ENCODE assay signal across 7 mouse cellular contexts in genomic region chr7:126396298-126397119, GRCm38 (mm10). TPM values are rescaled to one million over a fixed set of nuclear protein-coding genes. Genes with fewer than 3 reads are reported as not detected.
DNase-seq lines count a peak whose midpoint lies in the region; ATAC-seq and TF ChIP-seq lines count a peak whose summit lies in the region.

Nfatc2ip (minus strand) TSS chr7:126396737.

- intact Hi-C loops in left cerebral cortex, postnatal 4 days (cut with DNase I), result no loop called here

- WGBS in embryonic facial prominence, embryonic 10.5 days, result under 1% methylated on average over 59 of the region's 59 CpGs
- under 1% methylated on average over 59 of the region's 59 CpGs for WGBS in intestine, postnatal 0 days
- WGBS in midbrain, embryonic 12.5 days, result under 1% methylated on average over 59 of the region's 59 CpGs
- 1% methylated on average over 59 of the region's 59 CpGs for WGBS in small intestine, adult 2 months

- peak; percentile 82 for TF ChIP-seq POLR2A in small intestine, adult 2 months (IDR thresholded peaks at IDR 0.05; ENCODE audit: low read depth, low read length)

- peak; percentile 98 for ATAC-seq in intestine, postnatal 0 days
- ATAC-seq in midbrain, embryonic 12.5 days (ENCODE audit: low FRiP score, low read depth), result peak; percentile 100

- no peak for TF ChIP-seq CTCF in intestine, postnatal 0 days (IDR thresholded peaks at IDR 0.05; ENCODE audit: low read depth)
- TF ChIP-seq CTCF in small intestine, adult 2 months (IDR thresholded peaks at IDR 0.05; ENCODE audit: extremely low read depth, insufficient read length, insufficient replicate concordance, low read depth, low read length), result no peak

- peaks cover 13% of the 10 kb centered on the region for H3K36me3 ChIP-seq in embryonic facial prominence, embryonic 10.5 days (replicated peaks)
- peaks cover 4% of the 10 kb centered on the region; the same call in 1 of the 2 replicates for H3K36me3 ChIP-seq in intestine, postnatal 0 days (ENCODE audit: control insufficient read depth, insufficient read depth)
- peaks cover 8% of the 10 kb centered on the region; the same call in 1 of the 2 replicates for H3K36me3 ChIP-seq in midbrain, embryonic 12.5 days
- H3K36me3 ChIP-seq in small intestine, adult 2 months (ENCODE audit: control insufficient read depth, insufficient read depth, low read length), result no peaks in the 10 kb centered on the region

- peak within 1 kb of the TSS; percentile 96 for H3K4me2 ChIP-seq in intestine, postnatal 0 days (replicated peaks; ENCODE audit: low read depth)
- H3K4me2 ChIP-seq in midbrain, embryonic 12.5 days (replicated peaks), result peak within 1 kb of the TSS; percentile 87

- DNase-seq in adrenal gland, postnatal 10 days, result peak; percentile 94
- peak; percentile 94 for DNase-seq in embryonic facial prominence, embryonic 10.5 days (ENCODE audit: low spot score)
- DNase-seq in gonadal fat pad, adult 2 months (ENCODE audit: low read depth), result peak; percentile 99
- DNase-seq in left cerebral cortex, postnatal 4 days, result peak; percentile 88

- H3K27ac ChIP-seq in embryonic facial prominence, embryonic 10.5 days (replicated peaks), result peak within 1 kb of the TSS; percentile 70
- H3K27ac ChIP-seq in intestine, postnatal 0 days (ENCODE audit: low read depth, low read length), result peak within 1 kb of the TSS; percentile 60
- peak within 1 kb of the TSS; percentile 71 for H3K27ac ChIP-seq in midbrain, embryonic 12.5 days (replicated peaks)
- H3K27ac ChIP-seq in small intestine, adult 2 months (ENCODE audit: insufficient read depth, low read depth, low read length), result no peak within 1 kb of the TSS

- peak within 1 kb of the TSS; percentile 75 for H3K4me3 ChIP-seq in embryonic facial prominence, embryonic 10.5 days
- peak within 1 kb of the TSS; percentile 97 for H3K4me3 ChIP-seq in intestine, postnatal 0 days (ENCODE audit: low read depth, low read length)
- peak within 1 kb of the TSS; percentile 88 for H3K4me3 ChIP-seq in midbrain, embryonic 12.5 days
- H3K4me3 ChIP-seq in small intestine, adult 2 months (ENCODE audit: low read depth, low read length), result peak within 1 kb of the TSS; percentile 93

- peak within 1 kb of the TSS; percentile 83 for H3K9ac ChIP-seq in intestine, postnatal 0 days (ENCODE audit: low read depth, low read length)
- H3K9ac ChIP-seq in midbrain, embryonic 12.5 days (replicated peaks), result peak within 1 kb of the TSS; percentile 82

- no peaks in the 10 kb centered on the region for H3K27me3 ChIP-seq in embryonic facial prominence, embryonic 10.5 days (replicated peaks; ENCODE audit: low read depth, poor library complexity, severe bottlenecking)
- H3K27me3 ChIP-seq in intestine, postnatal 0 days (replicated peaks; ENCODE audit: control insufficient read depth, insufficient read depth, low read length), result no peaks in the 10 kb centered on the region
- H3K27me3 ChIP-seq in midbrain, embryonic 12.5 days, result no peaks in the 10 kb centered on the region
- no peaks in the 10 kb centered on the region for H3K27me3 ChIP-seq in small intestine, adult 2 months (ENCODE audit: control insufficient read depth, insufficient read depth, low read length)

- H3K4me1 ChIP-seq in embryonic facial prominence, embryonic 10.5 days, result peaks cover 9% of the 10 kb centered on the region
- H3K4me1 ChIP-seq in intestine, postnatal 0 days (replicated peaks; ENCODE audit: control insufficient read depth, insufficient read depth, low read length), result no peaks in the 10 kb centered on the region
- peaks cover 9% of the 10 kb centered on the region for H3K4me1 ChIP-seq in midbrain, embryonic 12.5 days
- H3K4me1 ChIP-seq in small intestine, adult 2 months (ENCODE audit: control insufficient read depth, insufficient read depth, insufficient read length, low read length), result no peaks in the 10 kb centered on the region

- H3K9me3 ChIP-seq in embryonic facial prominence, embryonic 10.5 days, result no peaks in the 10 kb centered on the region
- H3K9me3 ChIP-seq in intestine, postnatal 0 days (ENCODE audit: control insufficient read depth), result no peaks in the 10 kb centered on the region
- H3K9me3 ChIP-seq in midbrain, embryonic 12.5 days, result no peaks in the 10 kb centered on the region

RNA-seq across cellular contexts. Expression of gene Nfatc2ip, which starts in this region (rescaled TPM):
- total RNA-seq in adrenal gland, postnatal 10 days (2021), result 1 to 10 TPM; 6.9 to 7.3 TPM
- 2.5 and 2.9 TPM in 2 replicates for polyA plus RNA-seq in embryonic facial prominence, embryonic 10.5 days (2016; fragmentation: Nextera tagmentation; extraction: Ambion mirVana)
- 4.7 and 6.4 TPM in 2 replicates for polyA plus RNA-seq in gonadal fat pad, adult 2 months (2012; rRNA removed)
- 1.9 and 2.1 TPM in 2 replicates for polyA plus RNA-seq in intestine, postnatal 0 days (2015; fragmentation: Nextera tagmentation; extraction: Ambion mirVana)
- 10 to 100 TPM in 1 of 2 experiments, 1 to 10 TPM in 1; 8.4 to 10.4 TPM for total RNA-seq in left cerebral cortex, postnatal 4 days (2021)
- 3.4 and 4.3 TPM in 2 replicates for polyA plus RNA-seq in midbrain, embryonic 12.5 days (2016; fragmentation: Nextera tagmentation; extraction: Ambion mirVana)
- polyA plus RNA-seq in small intestine, adult 2 months (2012; rRNA removed), result 2.0 and 5.2 TPM in 2 replicates
